Mouse (Mus musculus): Measurements from ENCODE around the gene 2210418O10Rik.
"Not testable (repeated sequence)": the region's sequence is repeated elsewhere in the genome, so short reads cannot be mapped to it uniquely, and the experiment has no call there.

The 2210418O10Rik gene

DNA sequence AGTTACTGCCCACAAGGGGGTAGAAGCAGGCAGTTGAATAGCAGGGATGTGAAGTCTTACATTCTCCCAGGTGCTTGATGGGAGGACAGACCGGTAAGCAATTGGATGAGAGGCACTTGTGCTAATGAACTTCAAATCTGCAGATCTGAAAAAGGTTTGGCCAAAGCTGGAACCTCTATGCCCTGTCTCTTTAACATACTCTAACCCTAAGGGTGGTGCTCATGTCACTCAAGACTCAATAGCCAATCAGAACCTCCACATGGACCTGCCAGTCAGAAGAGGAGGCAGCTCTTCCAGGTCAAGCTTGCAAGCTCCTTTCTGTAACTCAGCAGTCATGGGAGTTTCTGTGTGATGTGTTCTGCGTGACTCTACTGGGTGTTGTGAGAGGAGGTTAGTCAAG is at the start of gene 2210418O10Rik:
Gene 2210418O10Rik (plus strand): TSS at position 301 of the 400 bp plus-strand sequence.
- DNase-seq = not testable (repeated sequence)

DNA sequence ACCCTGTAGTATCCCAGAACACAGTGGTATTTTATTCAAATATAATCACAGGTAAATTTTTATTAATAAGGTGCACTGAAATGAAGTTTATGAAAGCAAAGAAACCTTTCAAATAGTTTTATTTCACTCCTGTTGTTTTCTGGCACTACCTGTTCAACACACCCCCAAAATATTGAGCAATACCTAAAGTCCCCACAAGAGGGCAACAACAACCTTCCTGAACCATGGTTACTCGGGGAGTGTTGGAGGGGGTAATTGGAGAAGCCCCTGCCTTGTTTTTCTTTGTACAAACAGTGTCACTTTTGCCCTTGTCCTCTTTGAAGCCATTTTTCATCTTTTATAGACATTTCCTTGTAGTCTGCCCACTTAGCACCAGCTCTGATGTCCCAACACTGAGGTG is 22.1 kb downstream of the 2210418O10Rik start:
- DNase-seq = not testable (repeated sequence)

All from retina, postnatal 1 day (tissue).